Mouse (Mus musculus) stomach, postnatal 0 days (tissue): Measurements from ENCODE around the gene Ptov1.

Experiments
- CTCF ChIP-seq: IDR thresholded peaks from 2 replicates; pipeline ENCODE4 v1.5.1; 2016; ENCODE audit warnings: antibody characterized with exemption, low read depth, mild to moderate bottlenecking, moderate library complexity
- EP300 ChIP-seq: optimal IDR thresholded peaks from 2 replicates; pipeline ENCODE3; 2016; ENCODE audit warnings: antibody characterized with exemption

DNA sequence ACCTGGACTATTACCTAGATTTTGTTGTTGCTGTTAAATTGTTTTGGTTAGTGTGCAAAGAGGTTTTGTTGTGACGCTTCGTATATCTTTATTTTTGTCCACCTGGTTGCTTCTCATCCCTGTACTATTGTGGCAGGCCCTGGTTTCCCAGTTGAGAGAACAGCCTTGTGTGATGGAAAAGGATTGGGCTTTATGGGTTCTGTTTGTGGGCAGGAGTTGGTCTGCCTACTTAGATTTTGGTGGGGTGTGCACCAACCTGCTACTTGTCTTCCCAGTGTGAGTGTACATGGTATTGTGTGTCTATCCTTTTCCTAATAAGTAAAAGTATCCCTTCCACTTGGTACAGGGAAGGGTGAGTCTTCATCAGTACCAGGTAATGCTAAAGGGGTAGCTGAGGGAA is 50.2 kb downstream of the Ptov1 start:
- no peak for TF ChIP-seq EP300
- no peak for TF ChIP-seq CTCF
